Mouse (Mus musculus) thymus, adult 2 months (tissue): ENCODE measurements around the gene Ets2.

Experiments
- CTCF ChIP-seq: fragments of 200-500 bp; IDR thresholded peaks from 2 replicates; pipeline ENCODE4 v1.5.1; 2012; ENCODE audit warnings: mild to moderate bottlenecking, control low read depth, low read length, moderate library complexity, borderline replicate concordance; ENCODE audit not compliant: control insufficient read depth, poor library complexity, insufficient read depth; ENCODE audit errors: extremely low read depth
- POLR2A ChIP-seq: fragments of 200-500 bp; IDR thresholded peaks from 2 replicates; pipeline ENCODE4 v1.6.1; 2012; ENCODE audit warnings: mild to moderate bottlenecking, low read length, control low read depth, moderate library complexity; ENCODE audit not compliant: control insufficient read depth, poor library complexity, insufficient read depth; ENCODE audit errors: extremely low read depth

GRCm38 (mm10) chr16:95766181-95766580 is 64.3 kb downstream of the Ets2 start:
- TF ChIP-seq CTCF (no peak), POLR2A (no peak)
